Mouse (Mus musculus) thymus, postnatal 10 days (tissue): ENCODE measurements around the gene Arhgef5.
"Not testable (repeated sequence)": the region's sequence is repeated elsewhere in the genome, so short reads cannot be mapped to it uniquely, and the experiment has no call there.

Experiments used
- DNase-seq, 2 experiments: peaks; one replicate each; pipeline ENCODE4 v3.0.0; 2021; ENCODE audit warnings: low spot score in 2 of 2

The Arhgef5 gene

GRCm38 (mm10) chr6:43265363-43266041 lies at the start of gene Arhgef5:
TSS of gene Arhgef5 (plus strand) at chr6:43265582.
- DNase-seq: peak; percentile 39

DNA sequence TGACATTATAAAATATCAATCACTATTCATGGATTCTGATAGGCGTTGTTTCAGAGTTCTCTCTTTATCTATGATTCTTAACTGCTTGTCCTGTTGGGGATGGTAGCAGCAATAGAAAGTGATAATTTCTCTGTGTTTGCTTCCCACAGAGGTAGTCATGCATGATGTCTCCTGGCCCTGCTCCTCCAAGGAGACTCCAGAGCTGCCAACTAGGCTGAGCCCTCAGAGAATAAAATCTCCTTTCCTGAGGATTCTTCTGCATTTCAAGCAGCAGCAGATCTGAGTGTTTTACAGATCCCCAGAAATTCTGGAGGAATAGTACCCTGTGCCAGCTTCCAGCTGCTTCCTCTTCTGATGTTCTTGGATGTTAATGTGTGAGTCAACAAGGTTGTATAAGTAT lies 34.1 kb upstream of the Arhgef5 start, which contains the start of gene Olfr47:
Gene Olfr47, plus strand, starts transcription at position 275 of the 400 bp plus-strand sequence.
- DNase-seq: not testable (repeated sequence)

GRCm38 (mm10) chr6:43242061-43242460 lies 23.3 kb upstream of the Arhgef5 start:
- DNase-seq: peak in 1 of 2 experiments; percentile 24

DNA sequence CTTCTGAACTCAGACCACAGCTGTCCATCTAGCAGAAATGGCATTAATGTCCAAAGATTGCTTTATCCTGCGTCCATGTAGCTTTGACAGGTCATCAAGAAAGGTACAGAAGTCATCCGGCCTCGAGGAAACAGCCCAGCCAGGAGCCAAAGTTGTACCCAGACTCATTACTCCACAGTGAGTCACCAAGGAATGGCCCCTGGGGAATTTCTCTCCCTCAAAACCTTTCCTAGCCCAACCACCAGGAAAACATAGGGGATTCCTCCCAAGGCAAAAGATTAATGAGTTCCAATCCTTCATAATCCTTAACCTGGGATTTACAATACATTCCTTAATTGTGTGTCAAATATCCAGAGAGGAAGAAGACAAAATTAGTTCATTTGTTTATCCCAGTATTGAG lies 18.0 kb upstream of the Arhgef5 start:
- DNase-seq: no peak

DNA sequence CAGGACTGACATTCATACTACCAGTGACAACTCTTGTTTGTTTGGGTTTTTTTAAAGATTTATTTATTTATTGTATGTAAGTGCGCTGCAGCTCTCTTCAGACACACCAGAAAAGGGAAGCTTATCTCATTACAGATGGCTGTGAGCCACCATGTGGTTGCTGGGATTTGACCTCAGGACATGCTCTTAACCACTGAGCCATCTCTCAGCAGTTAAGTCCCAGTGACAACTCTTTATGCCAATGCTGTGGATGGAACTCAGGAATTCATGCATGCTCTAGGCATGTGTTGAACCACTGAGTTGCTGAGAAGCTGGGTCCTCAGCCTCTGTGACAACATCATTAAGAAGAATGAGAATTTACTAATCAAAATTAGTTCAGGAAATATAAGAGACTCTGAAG lies 12.4 kb upstream of the Arhgef5 start:
- no peak for DNase-seq

GRCm38 (mm10) chr6:43254193-43254926 lies 11.0 kb upstream of the Arhgef5 start:
- DNase-seq: peak in 1 of 2 experiments; percentile 23

DNA sequence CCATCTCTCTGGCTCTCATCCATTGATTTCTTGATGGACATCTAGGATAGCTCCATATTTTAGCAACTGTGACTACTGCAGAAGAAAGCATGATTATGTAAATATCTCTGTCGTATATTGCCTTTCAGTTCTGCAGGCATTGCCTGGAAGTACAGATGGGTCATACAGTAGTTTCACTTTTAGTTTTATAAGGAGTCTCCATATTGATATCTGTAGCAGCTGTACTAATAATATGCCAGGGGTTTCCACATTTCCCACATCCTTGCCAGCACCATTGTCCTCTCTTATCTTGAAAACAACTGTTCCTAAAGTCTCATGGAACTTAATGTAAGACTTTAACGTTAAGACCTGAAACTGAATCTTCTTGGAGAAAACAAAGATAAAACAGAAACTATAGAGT lies 4.6 kb upstream of the Arhgef5 start:
- no peak for DNase-seq

GRCm38 (mm10) chr6:43266356-43266755 lies 974 bp downstream of the Arhgef5 start:
- DNase-seq: peak in 1 of 2 experiments; percentile 13

GRCm38 (mm10) chr6:43272597-43272996 lies 7.2 kb downstream of the Arhgef5 start:
- DNase-seq: no peak

- no peak for DNase-seq
These were observed 8.7 kb downstream of the Arhgef5 start for GRCm38 (mm10) chr6:43274123-43274522.

DNA sequence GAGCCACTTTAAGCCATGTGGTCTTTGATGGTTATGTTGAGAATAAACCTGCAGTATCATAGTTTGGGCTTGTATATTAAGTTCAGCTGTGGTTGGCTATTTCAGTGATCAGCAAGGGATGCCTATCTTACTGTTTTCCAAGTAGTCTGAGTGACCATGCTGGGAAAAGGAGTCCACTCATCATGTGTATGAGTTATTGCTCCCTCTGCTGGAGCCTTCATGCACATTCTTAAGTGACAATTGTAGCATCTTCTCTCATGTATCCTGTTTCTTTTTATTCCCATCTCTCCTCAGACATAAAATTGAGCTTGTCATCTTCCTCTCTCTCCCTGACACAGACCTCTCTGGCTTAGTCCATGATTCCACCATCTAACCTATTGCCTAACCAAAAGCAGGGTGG lies 12.9 kb downstream of the Arhgef5 start:
- no peak for DNase-seq

DNA sequence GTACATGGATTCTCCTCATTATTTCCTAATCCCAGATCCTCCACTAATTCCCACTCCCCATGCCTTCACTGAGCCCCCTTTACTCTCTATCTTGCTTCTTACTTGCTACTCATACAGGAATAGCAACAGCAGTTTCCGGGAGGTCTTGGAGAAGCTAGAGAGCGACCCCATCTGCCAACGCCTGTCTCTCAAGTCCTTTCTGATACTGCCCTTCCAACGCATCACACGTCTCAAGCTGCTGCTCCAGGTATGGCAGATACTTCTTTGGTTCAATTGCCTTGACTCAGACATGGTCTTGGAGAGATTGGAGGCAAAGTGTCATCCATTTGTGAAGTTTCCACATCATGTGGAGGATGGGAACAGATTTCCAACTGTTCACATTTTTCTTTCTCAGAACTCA lies 15.1 kb downstream of the Arhgef5 start:
- no peak for DNase-seq

- no peak for DNase-seq
These were observed 26.7 kb downstream of the Arhgef5 start for GRCm38 (mm10) chr6:43292041-43292440.

DNA sequence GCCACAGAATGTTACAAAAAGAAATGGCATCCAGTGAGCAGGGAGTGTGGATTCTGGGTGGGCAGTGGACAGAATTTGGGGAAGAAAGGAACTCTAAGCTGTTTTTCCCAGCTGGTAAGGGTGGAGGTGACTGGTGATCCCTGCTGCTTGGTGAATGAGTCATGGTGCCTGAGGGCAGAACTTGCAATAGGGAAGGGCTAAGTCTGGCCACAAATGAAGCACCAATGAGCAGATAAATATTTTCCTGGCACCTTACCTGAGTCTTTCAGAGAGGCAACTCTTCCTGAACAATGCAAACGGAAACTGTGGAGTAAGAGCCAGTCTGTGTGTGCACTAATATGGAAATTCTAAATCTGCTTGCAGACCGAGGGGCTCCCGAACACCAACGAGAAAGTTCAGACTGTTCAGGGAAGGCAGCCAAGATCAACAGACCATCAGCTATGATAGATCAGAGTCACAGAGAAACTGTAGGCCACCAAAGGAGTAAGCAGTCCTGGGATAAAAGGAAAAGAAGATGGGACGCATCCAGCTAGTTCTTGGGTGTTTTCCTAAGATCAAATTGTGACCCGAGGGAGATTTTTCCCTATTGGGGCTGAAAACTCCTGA lies 27.2 kb downstream of the Arhgef5 start:
- DNase-seq: no peak

DNA sequence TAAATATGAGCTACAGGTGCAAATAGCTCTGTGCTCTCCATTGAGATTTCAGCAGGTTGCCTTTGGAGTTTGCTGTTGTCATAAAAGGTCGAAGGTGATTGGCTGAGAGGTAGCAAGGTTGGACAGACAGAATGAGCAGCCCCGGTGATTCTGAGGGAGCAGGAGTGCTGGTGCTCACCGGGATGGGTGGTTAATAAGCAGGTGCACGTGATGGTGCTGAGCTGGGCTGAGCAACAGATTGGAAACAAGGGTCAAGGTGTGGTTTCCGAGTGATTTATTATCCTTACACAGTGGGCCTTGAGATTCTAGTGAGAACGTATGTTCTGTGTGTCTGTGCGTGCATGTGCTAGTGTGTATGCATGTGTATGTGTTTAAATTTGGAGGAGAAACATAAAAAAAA lies 27.8 kb downstream of the Arhgef5 start:
- no peak for DNase-seq

DNA sequence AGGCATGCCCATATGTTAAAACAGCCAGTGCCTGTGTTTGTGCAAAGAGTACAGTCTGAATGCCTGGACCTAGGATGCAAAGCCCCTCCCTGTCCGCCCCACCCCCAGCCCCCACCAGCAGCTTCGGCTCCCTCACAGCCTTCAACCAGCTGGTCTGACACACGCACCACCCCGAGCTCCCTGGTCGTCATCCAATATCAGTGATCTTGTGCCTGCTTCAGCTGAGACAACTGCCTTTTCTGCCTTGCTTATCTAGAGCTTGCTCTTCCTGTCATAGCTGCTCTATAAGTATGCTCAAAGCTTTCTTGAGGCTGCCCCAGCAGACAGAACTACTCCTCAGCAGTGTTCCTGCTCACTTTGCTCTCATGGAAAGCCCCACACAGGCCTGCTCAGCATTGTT lies 30.5 kb downstream of the Arhgef5 start:
- no peak for DNase-seq

DNA sequence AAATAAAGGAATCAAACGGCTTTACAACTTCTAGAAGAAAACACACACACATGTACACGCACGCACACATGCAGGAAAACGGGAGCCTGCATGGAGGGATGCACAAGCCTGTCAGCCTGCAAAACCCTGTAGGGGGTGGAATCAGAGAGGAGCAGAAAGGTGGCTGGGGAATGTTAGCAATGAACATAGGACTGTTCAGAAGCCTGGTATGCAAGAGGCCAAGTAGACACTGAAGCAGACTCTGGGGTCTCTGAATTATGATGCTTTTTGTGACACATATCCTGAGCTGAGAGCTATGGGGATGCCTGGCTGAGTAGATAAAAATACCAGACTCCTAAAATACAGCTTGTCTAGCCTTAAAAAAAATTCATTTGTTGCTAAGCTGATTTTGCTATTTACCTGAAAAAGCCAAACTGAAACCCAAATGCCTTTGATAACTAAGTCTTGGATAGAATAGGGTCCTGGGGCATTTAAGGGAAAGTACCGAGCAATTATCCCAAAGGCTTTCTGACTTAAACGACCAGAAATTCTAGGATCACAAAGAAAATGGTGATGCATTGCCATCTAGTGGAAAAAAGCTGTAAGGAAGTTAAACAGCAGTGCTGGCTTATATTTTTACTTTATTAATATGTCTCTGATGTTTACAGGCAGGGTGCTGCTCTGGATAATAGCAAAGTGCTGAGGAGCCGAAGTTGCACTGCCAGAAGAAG lies 31.6 kb downstream of the Arhgef5 start:
- DNase-seq: no peak

- no peak for DNase-seq
These were observed 32.1 kb downstream of the Arhgef5 start for GRCm38 (mm10) chr6:43297508-43297850.

DNA sequence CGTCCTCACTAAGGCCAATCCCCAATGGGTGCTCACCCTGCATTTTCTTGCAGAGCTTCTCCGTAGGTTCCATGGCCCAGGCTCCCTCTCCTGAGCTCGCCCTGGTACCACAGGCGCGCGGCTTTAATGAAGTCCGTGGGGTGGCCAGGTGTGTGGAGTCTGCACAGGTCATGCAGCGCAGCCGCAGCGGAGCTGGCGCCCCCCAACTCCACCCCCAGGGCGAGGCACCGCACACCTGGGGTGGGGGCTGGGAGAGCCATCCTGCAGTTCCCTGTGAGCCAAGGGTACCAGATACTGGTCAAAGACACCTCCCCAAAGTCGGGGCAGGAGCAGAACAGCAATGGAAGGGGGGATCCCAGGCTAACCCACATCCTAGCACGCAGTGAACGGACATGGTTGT lies 44.1 kb downstream of the Arhgef5 start, which contains the start of gene Nobox:
Gene Nobox, minus strand, starts transcription at position 101 of the 400 bp plus-strand sequence.
- no peak for DNase-seq

DNA sequence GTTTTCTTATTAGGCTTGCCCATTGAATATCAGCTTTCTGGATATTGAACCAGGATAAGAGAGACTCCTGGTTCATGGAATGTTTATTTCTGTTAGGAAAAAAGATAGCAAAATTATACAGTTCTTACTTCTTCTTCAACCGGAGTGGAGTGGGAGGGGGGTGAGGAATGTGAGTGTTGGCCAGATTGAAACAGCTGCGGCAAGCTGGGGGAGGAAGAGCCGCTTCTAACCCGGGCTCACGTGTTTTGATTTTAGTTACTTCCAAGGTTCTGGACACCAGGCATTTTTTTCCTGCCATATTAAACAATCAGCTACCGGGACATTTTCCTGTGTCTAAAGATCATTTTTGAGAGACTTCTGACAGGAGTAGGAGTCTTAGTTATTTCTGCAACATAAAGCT lies 44.7 kb downstream of the Arhgef5 start:
- no peak for DNase-seq

DNA sequence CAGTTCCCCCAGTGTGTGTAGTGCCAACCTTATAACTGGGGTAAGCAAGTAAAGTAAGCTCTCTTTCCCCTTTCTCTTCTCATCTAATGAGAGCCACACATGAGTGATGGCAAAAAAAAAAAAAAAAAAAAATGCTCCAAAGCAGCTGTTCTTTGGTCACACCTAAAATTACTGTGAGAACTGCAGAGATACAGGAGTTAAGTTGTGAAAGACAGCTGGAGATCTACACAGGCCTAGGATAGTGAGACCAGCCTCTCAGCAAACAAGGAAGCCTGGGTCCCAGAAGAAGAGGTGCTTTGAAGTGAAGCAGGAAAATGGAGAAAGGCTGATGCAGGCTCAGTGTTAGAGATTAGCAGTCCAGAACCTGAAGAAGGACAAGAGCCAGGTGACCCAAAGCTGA lies 47.2 kb downstream of the Arhgef5 start:
- DNase-seq: no peak

DNA sequence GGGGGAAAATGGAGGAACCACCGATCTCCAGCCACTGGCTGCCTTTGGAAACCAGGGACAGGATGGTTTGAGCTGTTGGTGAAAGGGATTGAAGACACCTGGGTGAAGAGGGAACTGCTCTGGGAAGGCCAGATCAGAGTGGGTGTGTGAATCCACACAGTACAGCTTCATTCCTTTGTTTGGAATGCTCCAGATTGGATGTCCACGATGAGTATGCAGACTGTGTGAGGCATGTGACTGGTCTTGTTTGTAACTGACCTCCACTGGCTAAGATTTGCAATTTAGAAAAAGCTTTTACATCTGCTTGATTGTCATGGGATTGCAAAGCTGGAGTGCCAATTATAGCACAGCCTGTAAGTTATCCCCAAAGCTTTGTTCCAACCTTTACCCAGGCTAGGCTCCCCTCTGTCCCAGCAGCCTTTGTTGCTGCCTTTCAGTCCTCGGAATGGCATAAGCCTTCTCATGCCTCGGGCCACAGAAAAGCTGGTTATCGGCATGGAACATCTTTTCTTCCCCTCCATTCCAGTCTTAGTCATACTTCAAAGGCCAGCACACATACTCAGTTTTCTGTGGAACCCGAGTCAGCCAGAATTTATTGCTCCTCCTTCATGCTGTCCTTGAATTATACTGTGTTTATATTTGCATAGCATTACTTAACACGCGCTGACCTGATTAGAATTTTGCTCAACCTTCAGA lies 47.7 kb downstream of the Arhgef5 start:
- no peak for DNase-seq
